Mouse (Mus musculus) liver, embryonic 14.5 days (tissue): ENCODE results near the gene Mapk10. TPM values are rescaled to one million over a fixed set of nuclear protein-coding genes. Genes with fewer than 3 reads are reported as not detected.

Source experiments
- ATAC-seq: fragments of 200-750 bp; cut with Nextera tagmentation; 2 replicates; pipeline ENCODE4 v1.8.0; 2017; ENCODE audit warnings: moderate number of reproducible peaks, mild to moderate bottlenecking, moderate library complexity; ENCODE audit not compliant: insufficient read depth
- DNase-seq, 3 experiments: peaks; one replicate each; pipeline ENCODE4 v3.0.0-alpha.2; 2012 to 2013; ENCODE audit warnings: low read depth in 3 of 3, low spot score in 3 of 3
- H3K27ac ChIP-seq: fragments of 300-500 bp; sonication (generic); 2 replicates; pipeline ENCODE4 v1.5.1; 2014; ENCODE audit warnings: moderate library complexity, mild to moderate bottlenecking, control low read depth, inconsistent platforms
- H3K27me3 ChIP-seq: fragments of 300-500 bp; sonication (generic); 2 replicates; pipeline ENCODE4 v1.6.1; 2014; ENCODE audit warnings: mild to moderate bottlenecking, low read length, moderate library complexity; ENCODE audit not compliant: control insufficient read depth, insufficient read depth
- H3K36me3 ChIP-seq: fragments of 300-500 bp; sonication (generic); replicated peaks from 2 replicates; pipeline ENCODE4 v1.6.1; 2014; ENCODE audit warnings: low read depth; ENCODE audit not compliant: control insufficient read depth, insufficient read depth
- H3K4me1 ChIP-seq, 2 experiments: fragments of 200-500 bp in 1 of 2; fragments of 300-500 bp in 1 of 2; sonication (generic) in 1 of 2; replicated peaks; 2 replicates each; pipeline ENCODE4 v1.6.1; 2012 to 2014; ENCODE audit warnings: antibody characterized with exemption in 1 of 2, inconsistent platforms in 1 of 2, low read length in 1 of 2; ENCODE audit not compliant: control insufficient read depth in 2 of 2, insufficient read depth in 2 of 2
- H3K4me2 ChIP-seq: fragments of 300-500 bp; sonication (generic); 2 replicates; pipeline ENCODE4 v1.6.1; 2014; ENCODE audit warnings: low read depth, mild to moderate bottlenecking, control low read depth, moderate library complexity
- H3K4me3 ChIP-seq, 2 experiments: fragments of 200-500 bp in 1 of 2; fragments of 300-500 bp in 1 of 2; sonication (generic) in 1 of 2; 2 replicates each; pipeline ENCODE4 v1.5.1; 2012 to 2014; ENCODE audit warnings: low read depth in 2 of 2, low read length in 2 of 2, mild to moderate bottlenecking in 2 of 2, control low read depth in 1 of 2, inconsistent platforms in 1 of 2, moderate library complexity in 1 of 2; ENCODE audit not compliant: insufficient read depth in 1 of 2
- H3K9ac ChIP-seq: fragments of 300-500 bp; sonication (generic); replicated peaks from 2 replicates; pipeline ENCODE4 v1.6.1; 2014; ENCODE audit warnings: mild to moderate bottlenecking, control low read depth, moderate library complexity
- H3K9me3 ChIP-seq: fragments of 300-500 bp; sonication (generic); 2 replicates; pipeline ENCODE4 v1.6.1; 2016; ENCODE audit warnings: low read length, mixed read lengths; ENCODE audit not compliant: control insufficient read depth
- CTCF ChIP-seq: IDR thresholded peaks from 2 replicates; pipeline ENCODE4 v1.5.1; 2016; ENCODE audit warnings: antibody characterized with exemption, low read depth, control low read depth
- EP300 ChIP-seq: IDR thresholded peaks from 2 replicates; pipeline ENCODE4 v1.6.1; 2016; ENCODE audit warnings: antibody characterized with exemption, low read depth
- WGBS: fragments of 180-500 bp; shearing (Covaris S2); extraction: QIAGEN DNeasy Blood & Tissue Kit; methylation state at CpG from one replicate; pipeline ENCODE4 v1.1.7; 2014; ENCODE audit not compliant: insufficient replicate concordance; 5-methylcytosine and 5-hydroxymethylcytosine counted together
- polyA plus RNA-seq, 2 experiments: library from polyadenylated mRNA; depleted of rRNA in 1 of 2; stranded (reverse) in 1 of 2; unstranded in 1 of 2; fragments of >200 nt; fragmentation: Nextera tagmentation in 1 of 2; extraction: Ambion mirVana in 1 of 2; gene quantifications; 2 replicates each; pipeline versions ENCODE4 v1.2.1 to v1.2.3; 2012 to 2014

Gene Mapk10
- polyA plus RNA-seq, 2 experiments = 0.01 TPM; not detected in 1

DNA sequence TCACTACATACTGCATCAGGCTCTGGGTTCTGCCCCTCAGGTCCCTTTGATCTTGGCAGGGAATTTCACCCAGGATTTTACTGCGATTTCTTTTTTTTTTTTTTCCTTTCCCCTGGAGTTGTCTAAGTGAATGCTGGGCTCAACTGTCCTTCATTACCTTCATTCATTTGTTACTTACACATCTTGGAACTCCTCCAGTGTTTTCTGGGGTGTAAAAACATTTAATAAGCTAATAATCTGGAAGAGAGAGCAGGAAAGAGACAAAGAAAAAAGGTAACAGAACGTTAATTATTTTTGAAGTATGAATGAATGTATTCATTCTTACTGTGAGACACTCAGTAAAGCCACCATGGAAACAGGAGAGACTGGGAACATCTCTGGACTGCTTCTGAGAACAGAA, 219.4 kb downstream of the Mapk10 start:
- DNase-seq (no peak), ATAC-seq (no peak)
- Histone ChIP-seq H3K27me3 (no peaks in the 10 kb centered on the region), H3K27ac (no peak overlapping the region), H3K4me3 (no peak overlapping the region), H3K9ac (no peak overlapping the region), H3K36me3 (no peaks in the 10 kb centered on the region), H3K9me3 (no peaks in the 10 kb centered on the region), H3K4me1 (no peaks in the 10 kb centered on the region), H3K4me2 (no peak overlapping the region)
- WGBS = 48% methylated on average over 2 of the region's 2 CpGs
- TF ChIP-seq CTCF = no peak
- TF ChIP-seq EP300 = no peak

DNA sequence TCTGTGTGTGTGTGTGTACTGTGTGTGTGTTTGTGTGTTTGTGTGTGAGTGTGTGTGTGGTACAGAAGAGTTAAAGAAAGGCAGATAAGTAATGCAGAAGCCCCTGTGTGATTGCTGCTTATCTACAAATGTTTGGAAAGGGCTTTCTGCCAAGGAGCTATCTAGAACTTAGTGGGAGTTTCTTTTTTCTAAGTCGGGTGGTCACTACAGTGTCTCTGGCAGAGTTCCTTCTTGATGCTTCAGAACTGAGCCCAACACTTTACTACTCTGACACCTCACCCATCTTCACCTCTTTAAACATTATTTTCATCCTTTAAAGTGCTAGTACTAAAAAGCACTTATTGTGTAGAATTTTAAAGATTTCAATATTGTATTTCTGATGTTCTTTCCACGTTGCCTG, 232.8 kb downstream of the Mapk10 start:
- Histone ChIP-seq H3K9me3 (no peaks in the 10 kb centered on the region), H3K9ac (no peak overlapping the region), H3K27ac (no peak overlapping the region), H3K4me2 (no peak overlapping the region), H3K27me3 (no peaks in the 10 kb centered on the region), H3K4me3 (no peak overlapping the region), H3K4me1 (no peaks in the 10 kb centered on the region), H3K36me3 (no peaks in the 10 kb centered on the region)
- TF ChIP-seq EP300 (no peak), CTCF (no peak)
- 37% methylated on average over 2 of the region's 2 CpGs for WGBS
- DNase-seq = no peak
- ATAC-seq = no peak

DNA sequence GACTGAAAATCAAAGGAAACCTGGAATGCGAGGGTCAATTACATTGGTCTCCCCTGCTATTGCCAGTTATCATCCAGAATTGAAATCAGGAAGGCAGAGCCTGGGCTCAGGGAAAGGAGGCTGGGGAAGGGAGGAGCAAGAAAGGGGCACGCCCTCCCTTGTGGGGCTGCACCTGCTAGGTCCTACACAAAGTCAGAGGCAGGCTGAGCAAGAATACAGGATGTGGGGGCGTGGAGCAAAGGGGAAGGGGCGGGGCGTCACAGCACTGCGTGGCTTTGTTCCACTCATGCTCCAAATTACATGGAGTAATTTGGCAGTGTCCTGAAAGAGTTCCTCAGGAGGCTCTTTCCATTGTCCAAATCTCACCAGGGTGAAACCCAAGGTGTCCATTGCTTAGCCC, 234.0 kb downstream of the Mapk10 start:
- no peak overlapping the region for H3K9ac ChIP-seq
- no peak for TF ChIP-seq EP300
- TF ChIP-seq CTCF = no peak
- H3K27me3 ChIP-seq = no peaks in the 10 kb centered on the region
- H3K36me3 ChIP-seq = no peaks in the 10 kb centered on the region
- H3K4me1 ChIP-seq = no peaks in the 10 kb centered on the region
- H3K4me2 ChIP-seq = no peak overlapping the region
- no peak overlapping the region for H3K27ac ChIP-seq
- no peaks in the 10 kb centered on the region for H3K9me3 ChIP-seq
- WGBS = 35% methylated on average over 6 of the region's 6 CpGs
- DNase-seq (no peak), ATAC-seq (no peak)
- H3K4me3 ChIP-seq = no peak overlapping the region

DNA sequence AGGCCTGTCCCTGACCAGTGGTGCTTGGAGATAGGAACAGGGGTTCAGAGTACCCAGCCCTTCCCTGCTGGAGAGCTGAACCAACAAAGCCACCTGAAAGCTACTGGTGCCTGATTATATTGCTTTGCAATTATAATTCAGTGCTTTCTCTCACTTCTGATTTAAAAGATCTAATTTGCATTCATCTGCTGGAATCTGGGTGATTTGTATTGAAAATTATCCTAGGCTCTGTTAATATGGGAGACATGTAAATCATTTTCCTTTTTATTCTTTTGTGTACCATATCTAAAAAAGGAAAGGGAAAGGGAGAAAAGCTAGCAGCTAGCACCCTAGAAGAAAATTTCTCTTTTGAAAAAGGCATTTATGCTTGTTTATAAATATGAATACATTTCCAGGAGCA, 234.6 kb downstream of the Mapk10 start:
- no peaks in the 10 kb centered on the region for H3K9me3 ChIP-seq
- ATAC-seq (no peak), DNase-seq (no peak)
- H3K36me3 ChIP-seq = no peaks in the 10 kb centered on the region
- TF ChIP-seq CTCF = no peak
- TF ChIP-seq EP300 = no peak
- no peaks in the 10 kb centered on the region for H3K4me1 ChIP-seq
- no peak overlapping the region for H3K4me3 ChIP-seq
- H3K9ac ChIP-seq = no peak overlapping the region
- no peak overlapping the region for H3K4me2 ChIP-seq
- H3K27ac ChIP-seq = no peak overlapping the region
- no peaks in the 10 kb centered on the region for H3K27me3 ChIP-seq

DNA sequence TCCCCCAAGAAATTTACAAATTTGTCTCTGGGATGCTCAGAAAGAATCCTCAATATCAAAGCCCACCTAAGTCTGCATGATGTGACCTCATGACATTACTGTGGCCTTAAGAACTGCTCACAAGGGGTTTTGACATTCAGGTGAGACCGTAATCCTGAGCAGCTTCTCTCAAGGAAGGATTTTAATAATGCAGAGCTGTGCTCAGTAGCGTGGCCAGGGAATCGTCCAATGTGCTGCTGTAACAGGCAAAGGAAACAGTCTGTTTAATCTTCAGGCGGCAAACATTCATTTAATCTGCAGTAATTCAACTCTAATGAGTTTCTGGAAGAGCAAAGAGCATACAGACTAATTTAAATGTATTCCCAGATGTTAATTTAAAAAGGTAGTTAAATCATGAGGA, 236.7 kb downstream of the Mapk10 start:
- no peak overlapping the region for H3K4me3 ChIP-seq
- H3K4me2 ChIP-seq = no peak overlapping the region
- H3K9ac ChIP-seq = no peak overlapping the region
- no peaks in the 10 kb centered on the region for H3K36me3 ChIP-seq
- DNase-seq (no peak), ATAC-seq (no peak)
- H3K4me1 ChIP-seq = no peaks in the 10 kb centered on the region
- no peaks in the 10 kb centered on the region for H3K9me3 ChIP-seq
- H3K27me3 ChIP-seq = no peaks in the 10 kb centered on the region
- 63% methylated on average over 4 of the region's 4 CpGs for WGBS
- TF ChIP-seq CTCF (no peak), EP300 (no peak)
- no peak overlapping the region for H3K27ac ChIP-seq

DNA sequence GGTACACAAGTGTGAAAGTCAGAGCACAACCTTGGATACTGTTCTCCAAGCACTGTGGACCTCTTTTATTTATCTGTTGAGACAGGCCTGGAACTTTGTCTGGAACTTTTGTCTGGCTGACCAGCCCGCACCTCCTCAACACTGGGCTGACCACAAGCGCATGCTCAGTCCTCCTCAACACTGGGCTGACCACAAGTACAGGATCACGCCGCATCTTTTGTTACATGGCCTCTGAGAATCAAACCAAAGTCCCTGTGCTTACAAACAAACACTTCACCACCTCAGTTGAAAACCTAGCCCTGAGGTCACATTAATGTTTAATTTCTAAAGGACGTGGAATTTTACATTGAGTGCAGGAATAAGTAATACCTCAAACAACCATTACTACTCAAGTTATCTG, 246.7 kb downstream of the Mapk10 start:
- Histone ChIP-seq H3K4me1 (no peaks in the 10 kb centered on the region), H3K9me3 (no peaks in the 10 kb centered on the region; the same call in 1 of the 2 replicates), H3K27me3 (no peaks in the 10 kb centered on the region), H3K36me3 (no peaks in the 10 kb centered on the region), H3K4me2 (no peak overlapping the region), H3K27ac (no peak overlapping the region), H3K9ac (no peak overlapping the region), H3K4me3 (no peak overlapping the region)
- DNase-seq (no peak), ATAC-seq (no peak)
- TF ChIP-seq CTCF (no peak), EP300 (no peak)
- 68% methylated on average over 5 of the region's 5 CpGs for WGBS
